Mouse (Mus musculus) hindbrain, embryonic 13.5 days (tissue): ENCODE data around the gene Krt7. TPM values are rescaled to one million over a fixed set of nuclear protein-coding genes. Genes with fewer than 3 reads are reported as not detected.
A peak's percentile ranks its signal among the peaks of the same experiment; 100 is the strongest.

Experiments used
- ATAC-seq: fragments of 200-750 bp; cut with Nextera tagmentation; 2 replicates; pipeline ENCODE4 v1.8.0; 2017; ENCODE audit warnings: moderate TSS enrichment; ENCODE audit not compliant: low FRiP score
- H3K27ac ChIP-seq: fragments of 300-500 bp; sonication (generic); 2 replicates; pipeline ENCODE4 v1.5.1; 2015; ENCODE audit warnings: inconsistent platforms, mild to moderate bottlenecking, moderate library complexity
- H3K27me3 ChIP-seq: fragments of 300-500 bp; sonication (generic); 2 replicates; pipeline ENCODE4 v1.6.1; 2015; ENCODE audit warnings: mild to moderate bottlenecking, inconsistent platforms
- H3K36me3 ChIP-seq: fragments of 300-500 bp; sonication (generic); 2 replicates; pipeline ENCODE4 v1.6.1; 2015; ENCODE audit warnings: mild to moderate bottlenecking, inconsistent platforms
- H3K4me1 ChIP-seq: fragments of 300-500 bp; sonication (generic); replicated peaks from 2 replicates; pipeline ENCODE4 v1.6.1; 2015; ENCODE audit warnings: inconsistent platforms
- H3K4me2 ChIP-seq: fragments of 300-500 bp; sonication (generic); 2 replicates; pipeline ENCODE4 v1.6.1; 2015; ENCODE audit warnings: inconsistent platforms, mild to moderate bottlenecking, moderate library complexity
- H3K4me3 ChIP-seq: fragments of 300-500 bp; sonication (generic); 2 replicates; pipeline ENCODE4 v1.5.1; 2015; ENCODE audit warnings: mild to moderate bottlenecking, inconsistent platforms
- H3K9ac ChIP-seq: fragments of 300-500 bp; sonication (generic); 2 replicates; pipeline ENCODE4 v1.6.1; 2015; ENCODE audit warnings: mild to moderate bottlenecking, inconsistent platforms
- H3K9me3 ChIP-seq: fragments of 300-500 bp; sonication (generic); 2 replicates; pipeline ENCODE4 v1.6.1; 2016; ENCODE audit warnings: inconsistent platforms
- WGBS: fragments of 180-500 bp; shearing (Covaris S2); methylation state at CpG from one replicate; pipeline ENCODE4 v1.1.7; 2015; 5-methylcytosine and 5-hydroxymethylcytosine counted together
- polyA plus RNA-seq: library from polyadenylated mRNA; unstranded; fragments of >200 nt; fragmentation: Nextera tagmentation; extraction: Ambion mirVana; gene quantifications from 2 replicates; pipeline ENCODE4 v1.2.1, GENCODE M21; 2015

The Krt7 gene
- polyA plus RNA-seq, 1 experiment from 2014 or later = 0.77 TPM

- WGBS = 41% methylated on average over 12 of the region's 12 CpGs
- no peak overlapping the region for H3K4me2 ChIP-seq
- H3K9me3 ChIP-seq = no peaks in the 10 kb centered on the region
- H3K9ac ChIP-seq = no peak overlapping the region
- ATAC-seq = no peak
- no peak overlapping the region for H3K4me3 ChIP-seq
- H3K27ac ChIP-seq = no peak overlapping the region
- 0 out of 2 replicates have a peak, but pooled peaks cover 2% of the 10 kb centered on the region for H3K27me3 ChIP-seq
- H3K36me3 ChIP-seq = no peaks in the 10 kb centered on the region
- peaks cover 6% of the 10 kb centered on the region; the same call in 1 of the 2 replicates for H3K4me1 ChIP-seq
Measured at GRCm38 (mm10) chr15:101369382-101370100, 41.3 kb upstream of the Krt7 start.

- Histone ChIP-seq H3K4me3 (no peak within 1 kb of the TSS), H3K27me3 (0 out of 2 replicates have a peak, but pooled peaks cover 2% of the 10 kb centered on the region), H3K27ac (no peak within 1 kb of the TSS), H3K4me2 (no peak within 1 kb of the TSS), H3K9ac (no peak within 1 kb of the TSS), H3K9me3 (no peaks in the 10 kb centered on the region), H3K4me1 (peaks cover 12% of the 10 kb centered on the region; the same call in 1 of the 2 replicates), H3K36me3 (no peaks in the 10 kb centered on the region)
- 57% methylated on average over 22 of the region's 22 CpGs for WGBS
- 0 out of 2 replicates have a peak, but pooled peaks have one; percentile 36 for ATAC-seq
Measured at GRCm38 (mm10) chr15:101370101-101370911, 40.5 kb upstream of the Krt7 start, which contains the start of gene Krt80. Krt80 (minus strand) TSS chr15:101370162.

GRCm38 (mm10) chr15:101371141-101371985, 39.5 kb upstream of the Krt7 start:
- Histone ChIP-seq H3K27me3 (0 out of 2 replicates have a peak, but pooled peaks cover under 1% of the 10 kb centered on the region), H3K4me3 (no peak overlapping the region), H3K9ac (no peak overlapping the region), H3K36me3 (no peaks in the 10 kb centered on the region), H3K27ac (no peak overlapping the region), H3K4me1 (peaks cover 15% of the 10 kb centered on the region; the same call in 1 of the 2 replicates), H3K9me3 (no peaks in the 10 kb centered on the region), H3K4me2 (no peak overlapping the region)
- no peak for ATAC-seq
- WGBS = 83% methylated on average over 15 of the region's 15 CpGs

GRCm38 (mm10) chr15:101372131-101372977, 38.5 kb upstream of the Krt7 start:
- no peak for ATAC-seq
- Histone ChIP-seq H3K4me3 (no peak overlapping the region), H3K36me3 (no peaks in the 10 kb centered on the region), H3K4me2 (no peak overlapping the region), H3K9me3 (no peaks in the 10 kb centered on the region), H3K27ac (no peak overlapping the region), H3K9ac (no peak overlapping the region), H3K4me1 (peaks cover 18% of the 10 kb centered on the region; the same call in 1 of the 2 replicates), H3K27me3 (0 out of 2 replicates have a peak, but pooled peaks cover 3% of the 10 kb centered on the region)
- WGBS = 73% methylated on average over 7 of the region's 7 CpGs

GRCm38 (mm10) chr15:101373286-101373898, 37.5 kb upstream of the Krt7 start:
- Histone ChIP-seq H3K9me3 (no peaks in the 10 kb centered on the region), H3K27me3 (0 out of 2 replicates have a peak, but pooled peaks cover 3% of the 10 kb centered on the region), H3K4me2 (no peak overlapping the region), H3K4me3 (no peak overlapping the region), H3K36me3 (no peaks in the 10 kb centered on the region), H3K9ac (no peak overlapping the region), H3K27ac (no peak overlapping the region), H3K4me1 (peaks cover 18% of the 10 kb centered on the region; the same call in 1 of the 2 replicates)
- no peak for ATAC-seq
- 92% methylated on average over 16 of the region's 16 CpGs for whole genome bisulfite sequencing

GRCm38 (mm10) chr15:101374879-101375278, 36.0 kb upstream of the Krt7 start:
- no peaks in the 10 kb centered on the region for H3K9me3 ChIP-seq
- no peak overlapping the region for H3K4me3 ChIP-seq
- no peak overlapping the region for H3K4me2 ChIP-seq
- no peaks in the 10 kb centered on the region for H3K36me3 ChIP-seq
- peaks cover 19% of the 10 kb centered on the region for H3K4me1 ChIP-seq
- WGBS = 56% methylated on average over 4 of the region's 4 CpGs
- no peak overlapping the region for H3K27ac ChIP-seq
- no peak overlapping the region for H3K9ac ChIP-seq
- 0 out of 2 replicates have a peak, but pooled peaks cover 3% of the 10 kb centered on the region for H3K27me3 ChIP-seq
- ATAC-seq = no peak

- Histone ChIP-seq H3K36me3 (no peaks in the 10 kb centered on the region), H3K27ac (no peak overlapping the region), H3K4me2 (no peak overlapping the region), H3K9ac (no peak overlapping the region), H3K27me3 (0 out of 2 replicates have a peak, but pooled peaks cover 3% of the 10 kb centered on the region), H3K4me3 (no peak overlapping the region), H3K4me1 (peaks cover 18% of the 10 kb centered on the region; the same call in 1 of the 2 replicates), H3K9me3 (no peaks in the 10 kb centered on the region)
- 71% methylated on average over 6 of the region's 6 CpGs for WGBS
- ATAC-seq = no peak
Measured at GRCm38 (mm10) chr15:101375956-101376775, 34.7 kb upstream of the Krt7 start.

GRCm38 (mm10) chr15:101376776-101377061, 34.1 kb upstream of the Krt7 start:
- ATAC-seq = no peak
- Histone ChIP-seq H3K4me1 (peaks cover 18% of the 10 kb centered on the region; the same call in 1 of the 2 replicates), H3K4me3 (no peak overlapping the region), H3K27ac (no peak overlapping the region), H3K27me3 (0 out of 2 replicates have a peak, but pooled peaks cover 3% of the 10 kb centered on the region), H3K9me3 (no peaks in the 10 kb centered on the region), H3K9ac (no peak overlapping the region), H3K36me3 (no peaks in the 10 kb centered on the region), H3K4me2 (no peak overlapping the region)
- WGBS = 71% methylated on average over 5 of the region's 5 CpGs

- no peak for ATAC-seq
- 0 out of 2 replicates have a peak, but pooled peaks cover 3% of the 10 kb centered on the region for H3K27me3 ChIP-seq
- no peaks in the 10 kb centered on the region for H3K9me3 ChIP-seq
- no peak overlapping the region for H3K4me3 ChIP-seq
- peaks cover 18% of the 10 kb centered on the region; the same call in 1 of the 2 replicates for H3K4me1 ChIP-seq
- H3K9ac ChIP-seq = no peak overlapping the region
- H3K27ac ChIP-seq = no peak overlapping the region
- no peak overlapping the region for H3K4me2 ChIP-seq
- 77% methylated on average over 5 of the region's 5 CpGs for WGBS
- H3K36me3 ChIP-seq = no peaks in the 10 kb centered on the region
Measured at GRCm38 (mm10) chr15:101378646-101379045, 32.2 kb upstream of the Krt7 start.

GRCm38 (mm10) chr15:101381758-101382157, 29.1 kb upstream of the Krt7 start:
- Histone ChIP-seq H3K27me3 (0 out of 2 replicates have a peak, but pooled peaks cover 3% of the 10 kb centered on the region), H3K4me3 (no peak overlapping the region), H3K9me3 (no peaks in the 10 kb centered on the region), H3K4me2 (no peak overlapping the region), H3K9ac (no peak overlapping the region), H3K36me3 (no peaks in the 10 kb centered on the region), H3K4me1 (peaks cover 10% of the 10 kb centered on the region; the same call in 1 of the 2 replicates), H3K27ac (no peak overlapping the region)
- 68% methylated on average over 9 of the region's 9 CpGs for WGBS
- no peak for ATAC-seq
